Mouse (Mus musculus) C2C12 (cell line): ENCODE results near the gene Gdf3.

ENCODE experiments used
- CTCF ChIP-seq: IDR thresholded peaks from one replicate; pipeline ENCODE4 v1.5.1; 2011; ENCODE audit not compliant: control insufficient read depth, insufficient read depth, insufficient read length
- FOSL1 ChIP-seq: IDR thresholded peaks from one replicate; pipeline ENCODE4 v1.8.0; 2011; ENCODE audit warnings: mild to moderate bottlenecking, low read length; ENCODE audit not compliant: poor library complexity, insufficient read depth, severe bottlenecking
- MAX ChIP-seq: IDR thresholded peaks from one replicate; pipeline ENCODE4 v1.6.1; 2011; ENCODE audit warnings: mild to moderate bottlenecking, control low read depth
- MYOD1 ChIP-seq: IDR thresholded peaks from one replicate; pipeline ENCODE4 v1.6.1; 2011; ENCODE audit warnings: low read depth; ENCODE audit not compliant: control insufficient read depth, insufficient read length
- MYOG ChIP-seq: IDR thresholded peaks from one replicate; pipeline ENCODE4 v1.6.1; 2011; ENCODE audit not compliant: control insufficient read depth, insufficient read length; ENCODE audit errors: extremely low read depth
- USF1 ChIP-seq: IDR thresholded peaks from one replicate; pipeline ENCODE4 v1.6.1; 2011; ENCODE audit warnings: low read depth, mild to moderate bottlenecking, control low read depth, moderate library complexity

- TF ChIP-seq CTCF (no peak), MYOD1 (no peak), USF1 (no peak), MYOG (no peak), MAX (no peak), FOSL1 (no peak)
These were observed 47.7 kb upstream of the Gdf3 start for GRCm38 (mm10) chr6:122657630-122658029.
